Mouse (Mus musculus) urinary bladder, postnatal 25 days (tissue): ENCODE data around the gene Kcns1.

ENCODE experiments used
- DNase-seq: peaks from one replicate; pipeline ENCODE4 v3.0.0; 2022; ENCODE audit warnings: low spot score

Kcns1 gene

GRCm38 (mm10) chr2:164123169-164123766, 47.6 kb downstream of the Kcns1 start:
- no peak for DNase-seq

GRCm38 (mm10) chr2:164119503-164119902, 51.4 kb downstream of the Kcns1 start:
- DNase-seq: no peak

DNA sequence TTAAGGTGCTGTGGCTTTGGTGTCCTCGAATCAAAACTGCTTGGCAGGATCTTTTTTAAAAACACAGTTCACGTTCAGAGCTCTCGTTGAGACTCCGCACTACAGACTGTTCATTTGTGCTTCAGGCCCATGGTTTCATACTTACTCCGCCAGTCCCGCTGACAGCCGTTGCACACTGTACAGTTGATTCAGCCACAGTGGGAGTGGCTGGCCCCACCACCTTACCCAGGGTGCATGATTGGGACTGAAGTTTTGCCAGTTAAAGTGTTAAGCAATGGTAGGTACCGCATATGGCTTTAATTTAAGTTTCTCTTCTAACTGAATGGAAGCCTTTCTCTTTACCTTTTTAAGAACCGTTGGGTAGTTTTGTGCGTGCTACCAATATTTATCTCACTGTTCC, 55.4 kb downstream of the Kcns1 start:
- no peak for DNase-seq

DNA sequence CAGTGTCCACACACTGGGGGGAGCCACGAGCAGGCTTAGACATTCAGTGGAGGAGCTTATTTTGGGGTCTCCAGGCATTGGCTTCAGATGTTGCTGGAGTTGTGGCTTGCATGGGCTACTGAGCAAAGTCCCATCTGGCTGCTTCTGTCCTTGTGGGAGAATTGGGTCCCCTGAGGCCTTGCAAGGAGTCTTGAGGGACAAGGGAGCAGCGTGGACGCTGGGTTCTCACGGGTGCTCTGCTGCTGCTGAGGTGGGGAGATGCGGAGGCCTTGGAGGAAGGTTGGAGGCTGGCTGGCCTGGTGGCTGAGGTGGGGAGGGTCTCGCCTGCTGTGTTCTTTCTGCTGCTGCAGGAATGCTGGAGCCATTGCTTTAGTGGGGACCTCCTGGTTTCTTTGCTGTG, 56.9 kb downstream of the Kcns1 start:
- no peak for DNase-seq
